Mouse (Mus musculus) erythroid progenitor cell, adult 5-6 weeks (primary cell): ENCODE measurements around the gene Spc24. TPM values are rescaled to one million over a fixed set of nuclear protein-coding genes. Genes with fewer than 3 reads are reported as not detected.
"Not testable (repeated sequence)": the region's sequence is repeated elsewhere in the genome, so short reads cannot be mapped to it uniquely, and the experiment has no call there.

ENCODE experiments used
- ATAC-seq: replicated peaks from 2 replicates; pipeline ENCODE4 v1.8.0; 2016; ENCODE audit warnings: moderate number of reproducible peaks, mild to moderate bottlenecking, moderate TSS enrichment, inconsistent platforms; ENCODE audit not compliant: poor library complexity, low FRiP score, severe bottlenecking
- total RNA-seq, 2 experiments: library from RNA; stranded (forward) in 1 of 2; stranded (reverse) in 1 of 2; fragments of 150-400 nt in 1 of 2; fragments of 186-747, 209-891 nt in 1 of 2; gene quantifications; 2 replicates each; pipeline versions ENCODE4 v1.2.3 to v1.2.4; 2015 to 2017; ENCODE audit warnings: low replicate concordance in 2 of 2

The Spc24 gene
- total RNA-seq, 2 experiments from 2014 or later: 50.7 to 68.7 TPM

GRCm38 (mm10) chr9:21786309-21786708, 26.2 kb upstream of the Spc24 start:
- not testable (repeated sequence) for ATAC-seq

GRCm38 (mm10) chr9:21784517-21785307, 24.6 kb upstream of the Spc24 start:
- no peak for ATAC-seq

- ATAC-seq: no peak
These were observed 21.8 kb upstream of the Spc24 start for GRCm38 (mm10) chr9:21781657-21782468.

GRCm38 (mm10) chr9:21777726-21778125, 17.6 kb upstream of the Spc24 start:
- ATAC-seq: no peak

- no peak for ATAC-seq
These were observed 14.2 kb upstream of the Spc24 start for GRCm38 (mm10) chr9:21774353-21774752.

- not testable (repeated sequence) for ATAC-seq
These were observed 13.3 kb upstream of the Spc24 start for GRCm38 (mm10) chr9:21773396-21773795.

GRCm38 (mm10) chr9:21769558-21770183, 9.6 kb upstream of the Spc24 start:
- ATAC-seq: no peak

- ATAC-seq: no peak
These were observed 8.7 kb upstream of the Spc24 start for GRCm38 (mm10) chr9:21768511-21769411.

- ATAC-seq: no peak
These were observed 7.8 kb upstream of the Spc24 start for GRCm38 (mm10) chr9:21767896-21768295.

- no peak for ATAC-seq
These were observed 4.2 kb upstream of the Spc24 start for GRCm38 (mm10) chr9:21764084-21764999.

GRCm38 (mm10) chr9:21762135-21762534, 2.0 kb upstream of the Spc24 start:
- ATAC-seq: no peak

- ATAC-seq: no peak
These were observed 385 bp downstream of the Spc24 start for GRCm38 (mm10) chr9:21759718-21760117.

- ATAC-seq: no peak
These were observed 1.2 kb downstream of the Spc24 start for GRCm38 (mm10) chr9:21758576-21759529.

GRCm38 (mm10) chr9:21754516-21755321, 5.4 kb downstream of the Spc24 start:
- ATAC-seq: no peak

GRCm38 (mm10) chr9:21754003-21754402, 6.1 kb downstream of the Spc24 start:
- no peak for ATAC-seq

- ATAC-seq: no peak
These were observed 7.8 kb downstream of the Spc24 start for GRCm38 (mm10) chr9:21752252-21752792.
